Mouse (Mus musculus) E14TG2a.4 (cell line): ENCODE results near the gene Fignl1.

ENCODE experiments used
- CTCF ChIP-seq: conservative IDR thresholded peaks from 2 replicates; pipeline ENCODE4 v1.5.1; 2014; ENCODE audit warnings: low read length
- NANOG ChIP-seq: IDR thresholded peaks from 2 replicates; pipeline ENCODE4 v1.6.1; 2014; ENCODE audit warnings: borderline replicate concordance, low read length, mixed read lengths
- POU5F1 ChIP-seq: IDR thresholded peaks from 2 replicates; pipeline ENCODE4 v1.6.1; 2014; ENCODE audit warnings: low read length, borderline replicate concordance

GRCm38 (mm10) chr11:11800304-11800703, 8.5 kb downstream of the Fignl1 start:
- TF ChIP-seq CTCF (no peak), POU5F1 (no peak), NANOG (no peak)
